Mouse (Mus musculus) forebrain, embryonic 13.5 days (tissue): Measurements from ENCODE around the gene Ncoa3. TPM values are rescaled to one million over a fixed set of nuclear protein-coding genes. Genes with fewer than 3 reads are reported as not detected.

Source experiments
- ATAC-seq: fragments of 200-750 bp; cut with Nextera tagmentation; 2 replicates; pipeline ENCODE4 v1.8.0; 2017
- H3K27ac ChIP-seq: fragments of 300-500 bp; sonication (generic); 2 replicates; pipeline ENCODE4 v1.5.1; 2015; ENCODE audit warnings: inconsistent platforms, mild to moderate bottlenecking, moderate library complexity
- H3K27me3 ChIP-seq: fragments of 300-500 bp; sonication (generic); 2 replicates; pipeline ENCODE4 v1.6.1; 2015; ENCODE audit warnings: mild to moderate bottlenecking, inconsistent platforms
- H3K36me3 ChIP-seq: fragments of 300-500 bp; sonication (generic); 2 replicates; pipeline ENCODE4 v1.6.1; 2015; ENCODE audit warnings: mild to moderate bottlenecking, inconsistent platforms; ENCODE audit not compliant: poor library complexity, severe bottlenecking
- H3K4me1 ChIP-seq: fragments of 300-500 bp; sonication (generic); 2 replicates; pipeline ENCODE4 v1.6.1; 2015; ENCODE audit warnings: inconsistent platforms
- H3K4me2 ChIP-seq: fragments of 300-500 bp; sonication (generic); 2 replicates; pipeline ENCODE4 v1.6.1; 2015; ENCODE audit warnings: inconsistent platforms, mild to moderate bottlenecking, moderate library complexity
- H3K4me3 ChIP-seq: fragments of 300-500 bp; sonication (generic); 2 replicates; pipeline ENCODE4 v1.5.1; 2015; ENCODE audit warnings: mild to moderate bottlenecking, inconsistent platforms
- H3K9ac ChIP-seq: fragments of 300-500 bp; sonication (generic); 2 replicates; pipeline ENCODE4 v1.6.1; 2015; ENCODE audit warnings: mild to moderate bottlenecking, inconsistent platforms
- H3K9me3 ChIP-seq: fragments of 300-500 bp; sonication (generic); replicated peaks from 2 replicates; pipeline ENCODE4 v1.6.1; 2016; ENCODE audit warnings: inconsistent platforms
- WGBS: fragments of 180-500 bp; shearing (Covaris S2); methylation state at CpG from one replicate; pipeline ENCODE4 v1.1.7; 2015; 5-methylcytosine and 5-hydroxymethylcytosine counted together
- polyA plus RNA-seq: library from polyadenylated mRNA; unstranded; fragments of >200 nt; fragmentation: Nextera tagmentation; extraction: Ambion mirVana; gene quantifications from 2 replicates; pipeline ENCODE4 v1.2.1, GENCODE M21; 2015

Gene Ncoa3
- polyA plus RNA-seq, 1 experiment from 2014 or later, result 9.1 TPM

GRCm38 (mm10) chr2:165995711-165996110, 3.3 kb downstream of the Ncoa3 start:
- Histone ChIP-seq H3K36me3 (peaks cover 3% of the 10 kb centered on the region; the same call in 1 of the 2 replicates), H3K4me2 (no peak overlapping the region), H3K27me3 (no peaks in the 10 kb centered on the region), H3K9me3 (no peaks in the 10 kb centered on the region), H3K27ac (no peak overlapping the region), H3K4me1 (peaks cover 34% of the 10 kb centered on the region), H3K4me3 (no peak overlapping the region), H3K9ac (no peak overlapping the region)
- no peak for ATAC-seq
- 91% methylated on average over 8 of the region's 8 CpGs for whole genome bisulfite sequencing

GRCm38 (mm10) chr2:165996130-165996529, 3.7 kb downstream of the Ncoa3 start:
- Histone ChIP-seq H3K9me3 (no peaks in the 10 kb centered on the region), H3K27me3 (no peaks in the 10 kb centered on the region), H3K27ac (no peak overlapping the region), H3K4me2 (no peak overlapping the region), H3K36me3 (peaks cover 3% of the 10 kb centered on the region; the same call in 1 of the 2 replicates), H3K4me3 (no peak overlapping the region), H3K4me1 (peaks cover 38% of the 10 kb centered on the region), H3K9ac (no peak overlapping the region)
- ATAC-seq, result no peak
- WGBS, result 92% methylated on average over 4 of the region's 4 CpGs

- no peak for ATAC-seq
- H3K9me3 ChIP-seq, result no peaks in the 10 kb centered on the region
- 93% methylated on average over 8 of the region's 8 CpGs for WGBS
- H3K4me3 ChIP-seq, result no peak overlapping the region
- no peaks in the 10 kb centered on the region for H3K27me3 ChIP-seq
- peaks cover 3% of the 10 kb centered on the region; the same call in 1 of the 2 replicates for H3K36me3 ChIP-seq
- H3K4me2 ChIP-seq, result no peak overlapping the region
- H3K9ac ChIP-seq, result no peak overlapping the region
- peaks cover 43% of the 10 kb centered on the region for H3K4me1 ChIP-seq
- no peak overlapping the region for H3K27ac ChIP-seq
These were observed 5.0 kb downstream of the Ncoa3 start for GRCm38 (mm10) chr2:165997256-165997967.

GRCm38 (mm10) chr2:165998969-165999368, 6.5 kb downstream of the Ncoa3 start:
- no peak overlapping the region for H3K4me2 ChIP-seq
- H3K27ac ChIP-seq, result no peak overlapping the region
- WGBS, result 34% methylated on average over 4 of the region's 4 CpGs
- H3K9me3 ChIP-seq, result no peaks in the 10 kb centered on the region
- no peak overlapping the region for H3K4me3 ChIP-seq
- H3K4me1 ChIP-seq, result peaks cover 36% of the 10 kb centered on the region
- ATAC-seq, result no peak
- no peak overlapping the region for H3K9ac ChIP-seq
- peaks cover 3% of the 10 kb centered on the region; the same call in 1 of the 2 replicates for H3K36me3 ChIP-seq
- no peaks in the 10 kb centered on the region for H3K27me3 ChIP-seq

- Histone ChIP-seq H3K9me3 (no peaks in the 10 kb centered on the region), H3K4me2 (peak overlapping the region; percentile 8; the same call in 1 of the 2 replicates), H3K9ac (no peak overlapping the region), H3K4me3 (no peak overlapping the region), H3K4me1 (peaks cover 35% of the 10 kb centered on the region), H3K36me3 (no peaks in the 10 kb centered on the region), H3K27me3 (no peaks in the 10 kb centered on the region), H3K27ac (no peak overlapping the region; the same call in 1 of the 2 replicates)
- WGBS, result 4% methylated on average over 5 of the region's 5 CpGs
- no peak for ATAC-seq
These were observed 7.4 kb downstream of the Ncoa3 start for GRCm38 (mm10) chr2:165999790-166000189.

GRCm38 (mm10) chr2:166000242-166000641, 7.8 kb downstream of the Ncoa3 start:
- peaks cover 35% of the 10 kb centered on the region for H3K4me1 ChIP-seq
- WGBS, result 6% methylated on average over 5 of the region's 5 CpGs
- H3K4me2 ChIP-seq, result peak overlapping the region; percentile 8; the same call in 1 of the 2 replicates
- peak overlapping the region; percentile 21; the same call in 1 of the 2 replicates for H3K27ac ChIP-seq
- no peaks in the 10 kb centered on the region for H3K36me3 ChIP-seq
- H3K9ac ChIP-seq, result no peak overlapping the region
- no peak for ATAC-seq
- H3K27me3 ChIP-seq, result no peaks in the 10 kb centered on the region
- no peaks in the 10 kb centered on the region for H3K9me3 ChIP-seq
- no peak overlapping the region for H3K4me3 ChIP-seq

GRCm38 (mm10) chr2:166000769-166001168, 8.3 kb downstream of the Ncoa3 start:
- H3K27ac ChIP-seq, result peak overlapping the region; percentile 75
- H3K4me3 ChIP-seq, result no peak overlapping the region
- WGBS, result 2% methylated on average over 5 of the region's 5 CpGs
- H3K36me3 ChIP-seq, result no peaks in the 10 kb centered on the region
- no peak overlapping the region for H3K9ac ChIP-seq
- H3K4me2 ChIP-seq, result peak overlapping the region; percentile 39
- ATAC-seq, result no peak
- peaks cover 35% of the 10 kb centered on the region for H3K4me1 ChIP-seq
- no peaks in the 10 kb centered on the region for H3K27me3 ChIP-seq
- H3K9me3 ChIP-seq, result no peaks in the 10 kb centered on the region

- Histone ChIP-seq H3K4me2 (peak overlapping the region; percentile 39; the same call in 1 of the 2 replicates), H3K36me3 (no peaks in the 10 kb centered on the region), H3K27ac (peak overlapping the region; percentile 75), H3K9me3 (no peaks in the 10 kb centered on the region), H3K9ac (no peak overlapping the region), H3K4me3 (no peak overlapping the region), H3K4me1 (peaks cover 35% of the 10 kb centered on the region), H3K27me3 (no peaks in the 10 kb centered on the region)
- no peak for ATAC-seq
- WGBS, result 24% methylated on average over 2 of the region's 2 CpGs
These were observed 8.9 kb downstream of the Ncoa3 start for GRCm38 (mm10) chr2:166001362-166001761.

- Histone ChIP-seq H3K4me1 (peaks cover 33% of the 10 kb centered on the region), H3K9me3 (no peaks in the 10 kb centered on the region), H3K36me3 (no peaks in the 10 kb centered on the region), H3K27ac (no peak overlapping the region), H3K4me3 (no peak overlapping the region), H3K4me2 (no peak overlapping the region), H3K27me3 (no peaks in the 10 kb centered on the region), H3K9ac (no peak overlapping the region)
- 74% methylated on average over 2 of the region's 2 CpGs for WGBS
- no peak for ATAC-seq
These were observed 9.3 kb downstream of the Ncoa3 start for GRCm38 (mm10) chr2:166001768-166002167.

GRCm38 (mm10) chr2:166002429-166002828, 10.0 kb downstream of the Ncoa3 start:
- Histone ChIP-seq H3K9me3 (no peaks in the 10 kb centered on the region), H3K4me2 (no peak overlapping the region), H3K27ac (no peak overlapping the region), H3K27me3 (no peaks in the 10 kb centered on the region), H3K4me3 (no peak overlapping the region), H3K9ac (no peak overlapping the region), H3K4me1 (peaks cover 32% of the 10 kb centered on the region), H3K36me3 (no peaks in the 10 kb centered on the region)
- no peak for ATAC-seq
- 79% methylated on average over 4 of the region's 4 CpGs for WGBS

GRCm38 (mm10) chr2:166003004-166003403, 10.6 kb downstream of the Ncoa3 start:
- Histone ChIP-seq H3K27me3 (no peaks in the 10 kb centered on the region), H3K36me3 (no peaks in the 10 kb centered on the region), H3K4me2 (no peak overlapping the region), H3K27ac (no peak overlapping the region), H3K9me3 (no peaks in the 10 kb centered on the region), H3K4me3 (no peak overlapping the region), H3K9ac (no peak overlapping the region), H3K4me1 (peaks cover 32% of the 10 kb centered on the region)
- ATAC-seq, result no peak
- 65% methylated on average over 1 of the region's 1 CpGs for WGBS

- ATAC-seq, result no peak
- H3K27ac ChIP-seq, result no peak overlapping the region
- H3K9me3 ChIP-seq, result no peaks in the 10 kb centered on the region
- H3K9ac ChIP-seq, result no peak overlapping the region
- H3K4me1 ChIP-seq, result peaks cover 25% of the 10 kb centered on the region
- 83% methylated on average over 6 of the region's 6 CpGs for WGBS
- no peaks in the 10 kb centered on the region for H3K27me3 ChIP-seq
- no peak overlapping the region for H3K4me3 ChIP-seq
- no peak overlapping the region for H3K4me2 ChIP-seq
- no peaks in the 10 kb centered on the region for H3K36me3 ChIP-seq
These were observed 14.6 kb downstream of the Ncoa3 start for GRCm38 (mm10) chr2:166007046-166007445.
